Mouse (Mus musculus) cerebellum, adult 9-11 months (tissue): ENCODE results near the gene Mtmr11.
"Not testable (repeated sequence)": the region's sequence is repeated elsewhere in the genome, so short reads cannot be mapped to it uniquely, and the experiment has no call there.

Experiments used
- DNase-seq: peaks from one replicate; pipeline ENCODE4 v3.0.0; 2022

Gene Mtmr11

GRCm38 (mm10) chr3:96219191-96219641 lies 57.4 kb downstream of the Mtmr11 start:
- DNase-seq: peak; percentile 62

GRCm38 (mm10) chr3:96219661-96220130 lies 57.9 kb downstream of the Mtmr11 start, which contains the start of the genes Bola1 and Hist2h2ab:
Bola1 (minus strand) TSS chr3:96219709.
Hist2h2ab (plus strand) TSS chr3:96219865.
- DNase-seq: peak; percentile 87

GRCm38 (mm10) chr3:96220131-96220764 lies 58.4 kb downstream of the Mtmr11 start:
- DNase-seq: not testable (repeated sequence)

- DNase-seq: peak; percentile 92
Observed at GRCm38 (mm10) chr3:96220765-96221639, 59.2 kb downstream of the Mtmr11 start, which contains the start of the genes Hist2h2ac and Hist2h2be. Hist2h2ac (minus strand) TSS chr3:96220880. Hist2h2be (plus strand) TSS chr3:96221119.
